Mouse (Mus musculus) cerebellum, adult 9-10 months (tissue): ENCODE data around the gene Cdk15.

Experiments
- DNase-seq: peaks from one replicate; pipeline ENCODE4 v3.0.0; 2022

The Cdk15 gene

GRCm38 (mm10) chr1:59256751-59257231 is at the start of gene Cdk15:
Gene Cdk15 (plus strand): TSS chr1:59256906.
- no peak for DNase-seq

- no peak for DNase-seq
Measured at GRCm38 (mm10) chr1:59208331-59208730, 48.4 kb upstream of the Cdk15 start.

DNA sequence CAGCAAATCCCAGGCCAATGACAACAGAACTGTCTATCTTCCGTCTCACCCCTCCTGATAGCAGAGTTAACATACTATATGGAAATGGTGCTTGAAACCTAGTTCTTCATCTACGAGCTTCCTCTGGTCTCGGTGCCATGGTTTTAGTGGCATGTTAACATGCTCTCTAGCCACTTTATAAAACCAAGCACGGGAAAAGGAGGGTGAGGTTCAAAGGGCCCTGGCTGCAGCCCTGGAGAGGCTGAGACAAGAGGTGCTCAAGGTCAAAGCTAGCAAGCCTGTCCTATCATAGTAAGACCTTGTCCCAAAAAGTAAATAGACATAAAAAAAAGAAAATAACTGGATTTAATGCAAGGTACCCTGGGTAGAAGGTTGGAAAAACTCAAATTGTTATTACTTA is 45.1 kb upstream of the Cdk15 start:
- no peak for DNase-seq

DNA sequence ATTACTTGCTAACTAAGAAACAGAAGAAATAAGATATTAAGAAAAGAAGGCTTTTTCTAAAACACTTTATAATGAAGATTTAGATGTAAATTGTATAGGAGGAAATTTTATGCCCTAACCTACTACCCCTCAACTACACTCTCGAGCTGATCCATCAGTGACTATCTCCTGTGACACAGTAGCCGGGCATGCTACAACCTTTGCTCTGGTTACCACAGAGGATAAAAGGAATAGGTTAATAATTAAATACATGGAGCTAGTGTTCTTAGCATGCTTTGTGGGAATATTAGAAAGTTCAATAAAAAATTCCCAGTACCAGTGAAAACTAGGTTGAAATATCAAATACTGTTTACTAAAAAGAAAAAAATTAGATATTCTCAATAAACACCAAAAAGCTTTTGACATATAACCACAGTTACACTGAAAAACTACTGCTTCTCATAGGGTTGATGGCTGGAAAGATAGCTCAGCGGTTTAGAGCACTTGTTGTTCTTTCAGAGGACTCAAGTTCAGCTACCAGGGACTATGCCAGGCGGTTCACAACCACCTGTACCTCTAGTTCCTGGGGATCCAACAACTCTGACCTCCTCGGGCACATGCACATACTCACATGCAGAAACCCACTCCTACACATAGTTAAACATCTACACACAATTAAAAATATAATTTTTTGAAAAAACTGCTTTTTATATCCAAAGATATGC is 44.5 kb upstream of the Cdk15 start:
- peak; percentile 44 for DNase-seq

DNA sequence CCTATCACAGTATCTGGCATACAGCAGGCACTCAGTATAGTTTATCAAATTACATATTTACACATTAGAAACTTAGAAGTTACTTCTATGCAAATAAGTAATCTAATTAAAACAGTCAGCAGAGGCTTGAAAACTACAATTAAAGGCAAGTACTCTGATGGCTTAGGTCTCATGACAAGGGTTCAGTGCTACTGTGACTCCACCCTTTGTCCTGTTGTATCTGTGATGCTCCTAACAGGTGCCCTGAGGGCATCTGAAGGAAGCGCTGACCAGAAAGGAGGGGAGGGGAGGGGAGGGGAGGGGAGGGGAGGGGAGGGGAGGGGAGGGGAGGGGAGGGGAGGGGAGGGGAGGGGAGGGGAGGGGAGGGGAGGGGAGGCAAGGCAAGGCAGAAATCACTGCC is 43.8 kb upstream of the Cdk15 start:
- DNase-seq, result no peak

DNA sequence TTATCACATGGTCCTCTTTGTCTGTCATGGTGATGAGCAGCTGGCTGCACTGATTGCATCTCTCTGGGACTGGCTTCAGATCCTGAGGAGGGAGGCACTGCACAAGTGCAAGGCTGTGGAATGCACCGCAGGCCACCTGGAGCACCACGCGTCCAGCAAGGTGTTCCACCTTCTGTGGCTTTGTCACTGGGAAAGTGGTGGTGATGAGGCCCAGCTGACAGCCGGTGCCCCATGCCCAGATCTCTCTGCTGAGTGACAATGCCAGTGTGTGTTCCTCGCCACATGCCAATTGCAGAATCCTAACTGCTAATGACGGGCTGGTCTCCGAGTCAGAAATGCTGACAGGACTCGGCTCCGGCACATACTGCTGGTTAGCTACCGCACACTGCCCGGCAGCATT is 41.3 kb upstream of the Cdk15 start:
- peak; percentile 94 for DNase-seq

DNA sequence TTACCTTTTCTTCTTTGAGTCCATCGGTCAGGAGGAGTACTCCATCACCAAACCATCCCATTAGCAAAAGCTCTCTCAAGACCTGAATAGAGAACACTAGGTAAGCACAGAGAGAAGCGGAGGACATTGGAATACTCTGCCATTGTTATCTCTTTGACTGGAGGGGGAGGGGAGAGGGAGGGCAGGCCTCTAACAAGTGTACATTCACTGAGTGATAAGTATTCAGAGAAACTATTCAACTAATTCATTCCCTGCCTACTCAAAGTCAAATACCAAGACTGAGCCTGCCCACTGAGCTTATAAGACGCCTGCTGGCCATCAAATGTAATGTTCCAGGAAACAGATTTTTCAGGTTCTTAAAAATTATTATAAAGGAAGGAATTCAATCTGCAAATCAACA is 36.3 kb upstream of the Cdk15 start:
- peak; percentile 43 for DNase-seq

DNA sequence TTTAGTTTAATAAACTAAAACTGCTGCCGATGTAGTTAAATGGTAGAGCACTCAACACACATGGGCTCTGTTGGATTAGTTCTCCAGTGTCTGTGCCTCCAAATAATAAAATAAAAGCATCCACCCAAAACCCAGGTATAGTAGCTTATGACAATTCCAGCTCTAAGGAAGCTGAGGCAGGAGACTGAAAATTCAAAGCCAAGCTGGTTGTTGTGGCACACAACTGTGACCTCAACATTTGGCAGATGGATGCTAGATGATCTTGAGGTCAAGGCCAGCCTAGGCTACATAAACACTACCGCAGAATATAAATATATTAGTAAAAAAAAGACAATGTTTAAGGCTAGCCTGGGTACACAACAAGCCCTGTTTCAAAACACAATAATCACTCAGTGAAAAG is 35.1 kb upstream of the Cdk15 start:
- peak; percentile 69 for DNase-seq

DNA sequence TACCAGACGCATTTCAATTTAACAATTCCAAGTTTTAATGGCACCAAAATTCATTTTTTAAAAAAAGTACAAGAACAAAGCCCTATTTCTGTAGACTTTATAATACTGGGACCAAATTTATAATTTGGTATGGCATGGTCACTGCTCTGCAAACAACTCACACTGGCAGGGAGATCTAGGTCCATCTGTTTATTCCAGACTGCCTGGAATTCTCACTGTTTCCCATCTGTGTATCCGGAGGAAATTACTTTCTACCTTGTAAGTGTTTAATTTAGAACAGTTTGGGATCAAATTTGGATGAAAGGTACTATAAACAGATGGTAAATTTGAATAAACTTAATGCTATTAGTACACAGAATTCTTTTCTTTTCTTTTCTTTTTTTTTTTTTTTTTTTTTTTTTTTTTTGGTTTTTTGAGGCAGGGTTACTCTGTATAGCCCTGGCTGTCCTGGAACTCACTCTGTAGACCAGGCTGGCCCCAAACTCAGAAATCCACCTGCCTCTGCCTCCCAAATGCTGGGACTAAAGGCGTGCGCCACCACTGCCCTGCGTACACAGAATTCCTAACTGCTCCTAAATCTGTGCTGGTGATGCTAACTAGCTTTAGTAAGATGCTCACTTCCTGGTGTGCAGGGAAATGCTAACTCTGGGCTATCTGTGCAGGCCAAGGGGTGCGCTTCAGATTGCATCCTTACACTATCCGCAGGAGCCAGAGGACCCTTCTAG is 34.4 kb upstream of the Cdk15 start:
- peak; percentile 97 for DNase-seq

GRCm38 (mm10) chr1:59228552-59228951 is 28.2 kb upstream of the Cdk15 start:
- DNase-seq, result peak; percentile 40

DNA sequence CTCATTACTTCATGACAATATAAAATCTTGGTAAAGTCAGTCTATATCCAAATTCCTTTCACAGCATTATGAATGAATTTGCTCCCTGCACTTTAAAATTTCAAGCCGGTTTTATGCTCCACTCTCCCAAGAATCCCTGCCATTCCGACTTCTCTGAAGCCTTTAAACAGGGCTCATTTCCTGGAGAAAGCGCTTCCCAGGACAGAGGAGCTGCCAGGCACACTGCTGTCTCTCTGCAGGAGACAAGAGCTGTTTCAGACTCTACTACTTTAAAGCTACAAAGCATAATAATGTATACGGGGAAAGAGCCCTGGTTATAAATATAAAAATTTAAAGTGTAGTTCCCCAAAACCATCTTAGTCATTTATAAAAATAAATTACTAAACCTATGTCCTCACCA is 27.5 kb upstream of the Cdk15 start:
- DNase-seq, result peak; percentile 85

GRCm38 (mm10) chr1:59236856-59237441 is 19.8 kb upstream of the Cdk15 start, which contains the start of gene Als2:
Gene Als2 (minus strand): TSS chr1:59237231.
- peak; percentile 98 for DNase-seq

DNA sequence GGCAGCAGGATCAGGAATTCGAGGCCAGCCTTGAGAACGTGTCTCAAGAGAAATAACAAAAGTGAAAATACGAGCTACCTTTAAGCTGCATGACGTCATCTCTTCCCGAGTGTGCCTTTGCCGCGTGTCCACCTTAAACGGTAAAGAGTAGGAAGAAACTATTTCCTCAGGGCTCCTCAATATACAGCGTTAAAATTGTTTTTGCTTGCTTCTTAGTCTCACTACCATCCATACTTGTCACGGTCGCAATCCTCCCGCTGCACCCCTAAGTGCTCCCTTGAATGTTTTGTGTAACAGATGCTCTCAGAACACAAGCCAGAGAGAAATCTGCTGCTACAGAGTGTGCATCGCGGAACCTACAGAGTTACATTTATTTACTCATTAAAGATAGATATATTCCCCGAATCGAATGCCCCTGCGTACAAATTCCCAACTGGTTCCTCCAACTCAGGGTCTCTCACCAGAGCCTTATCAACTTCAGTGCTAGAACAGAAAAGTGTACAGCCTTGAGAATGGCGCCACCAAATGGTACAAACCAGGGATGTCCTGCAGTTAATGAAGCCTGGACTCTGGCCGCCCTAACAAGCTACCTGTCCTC is 19.0 kb upstream of the Cdk15 start:
- DNase-seq, result peak; percentile 92

- DNase-seq, result no peak
Measured at GRCm38 (mm10) chr1:59243770-59244169, 12.9 kb upstream of the Cdk15 start.

- peak; percentile 81 for DNase-seq
Measured at GRCm38 (mm10) chr1:59247602-59248001, 9.1 kb upstream of the Cdk15 start.

DNA sequence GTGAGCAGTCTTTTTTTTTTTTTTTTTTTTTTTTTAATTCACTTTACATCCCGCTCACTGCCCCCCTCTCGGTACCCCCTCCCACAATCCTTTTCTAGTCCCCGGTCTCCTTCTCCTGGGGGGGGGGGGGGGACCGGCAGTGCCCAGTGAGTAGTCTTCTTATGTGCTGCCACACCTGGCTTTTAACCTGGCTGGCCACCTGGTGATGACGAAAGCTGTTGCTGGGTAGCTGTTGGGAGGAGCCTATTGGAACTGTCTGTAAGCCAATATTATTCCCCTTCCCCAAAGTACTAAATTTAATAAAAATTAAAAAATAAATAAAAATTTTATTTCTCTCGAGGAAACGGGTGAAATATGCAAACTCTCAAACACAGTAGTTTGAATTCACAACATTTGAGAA is 3.9 kb upstream of the Cdk15 start:
- DNase-seq, result peak; percentile 71

DNA sequence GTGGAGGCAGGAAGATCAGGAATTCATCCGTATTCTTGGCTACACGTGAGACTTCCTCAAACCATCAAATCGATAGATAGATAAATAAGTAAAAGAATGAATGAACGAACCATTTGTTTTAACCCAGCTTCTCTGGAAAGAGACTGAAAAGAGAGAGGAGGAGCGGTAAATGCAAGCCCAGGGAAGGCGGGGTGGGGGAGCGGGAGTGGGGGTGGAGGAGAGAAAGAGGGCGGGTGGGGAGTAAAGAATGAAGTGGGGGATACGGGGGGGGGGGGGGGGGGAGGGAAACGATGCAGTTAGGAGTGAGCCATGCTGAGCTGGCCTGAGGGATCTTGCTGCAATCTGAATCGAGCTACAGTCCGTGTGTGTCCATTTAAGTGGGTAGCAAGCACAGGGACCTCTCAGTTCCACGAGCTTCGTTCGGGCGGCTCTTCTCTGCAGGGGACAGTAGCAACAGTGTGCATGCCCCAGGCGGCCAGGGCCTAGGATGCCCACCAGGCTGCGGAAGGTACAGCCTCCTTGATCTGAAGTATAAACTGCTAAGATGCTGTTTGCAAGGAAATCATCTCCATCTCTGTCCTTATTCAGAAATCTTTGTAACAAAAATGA is 3.3 kb upstream of the Cdk15 start:
- peak; percentile 34 for DNase-seq

DNA sequence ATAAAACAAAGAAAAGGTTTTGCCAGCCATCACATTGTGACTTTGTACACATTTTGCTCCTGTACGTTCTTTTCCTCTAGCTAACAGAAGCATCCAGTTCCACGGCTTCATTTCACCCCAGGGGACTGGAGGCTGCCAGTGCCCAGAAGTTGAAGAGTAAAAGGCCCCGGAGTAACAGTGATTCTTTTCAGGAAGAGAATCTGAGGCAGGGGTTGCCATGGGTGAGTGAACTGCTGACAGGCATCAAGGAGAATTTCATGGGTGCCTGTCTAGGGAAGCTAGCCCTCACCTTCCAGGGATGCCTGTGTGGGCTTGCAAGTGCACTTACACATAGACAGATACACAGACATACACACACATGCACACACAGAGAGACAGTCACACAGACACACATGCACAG is 1.0 kb downstream of the Cdk15 start:
- DNase-seq, result no peak

GRCm38 (mm10) chr1:59268931-59269330 is 12.2 kb downstream of the Cdk15 start:
- no peak for DNase-seq

DNA sequence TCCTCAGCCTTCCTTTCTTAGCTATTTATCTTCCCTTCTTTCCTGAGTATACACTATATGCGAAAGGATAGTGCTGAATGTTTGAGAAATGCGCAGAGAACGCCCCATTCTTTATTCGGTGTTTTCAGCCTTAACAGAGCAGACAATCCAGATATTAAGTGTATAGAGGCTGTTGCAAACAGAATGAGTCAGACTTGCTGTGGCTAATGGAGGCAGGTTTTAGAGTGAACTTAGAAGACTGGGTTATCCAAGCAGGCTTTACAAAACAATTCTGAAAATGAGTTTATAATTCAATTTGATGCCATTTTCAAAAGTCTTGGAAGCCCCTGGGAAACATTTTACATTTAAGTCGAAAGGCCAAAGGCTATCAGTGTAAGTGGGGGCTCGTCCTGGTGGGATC is 12.8 kb downstream of the Cdk15 start:
- no peak for DNase-seq

DNA sequence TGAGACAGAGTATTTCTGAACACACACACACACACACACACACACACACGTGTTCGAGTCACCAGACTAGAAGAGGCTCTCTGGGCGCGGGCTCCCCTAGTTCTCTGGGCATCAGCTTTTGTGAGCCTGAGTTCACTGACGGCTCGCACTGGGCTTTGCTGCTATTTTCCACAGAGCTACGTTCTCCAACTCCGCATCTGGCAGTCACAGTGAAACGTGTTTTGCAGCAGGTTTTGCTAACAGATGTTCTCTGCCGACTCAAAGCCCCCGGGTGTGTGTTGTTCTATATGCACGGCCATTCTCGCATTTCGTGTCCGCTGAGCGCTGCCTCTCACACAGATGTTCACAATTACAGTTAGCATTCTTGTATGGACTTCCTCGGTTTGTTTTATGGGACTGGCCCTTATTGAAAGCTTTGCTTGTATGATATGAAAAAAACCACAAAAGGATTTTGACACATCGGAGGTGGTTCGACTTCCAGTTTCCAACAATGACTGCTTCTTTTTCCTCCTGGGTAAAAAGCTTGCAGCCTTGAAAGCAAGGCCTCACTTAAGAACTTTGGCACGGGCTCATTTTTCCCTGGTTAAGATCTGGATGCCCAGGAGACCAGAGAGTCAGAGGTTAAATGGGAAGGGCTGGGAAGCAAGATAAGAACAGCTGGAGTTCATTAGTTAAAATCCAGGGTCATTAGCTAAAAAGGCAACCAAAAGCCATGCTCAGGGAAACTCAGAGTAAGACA is 13.4 kb downstream of the Cdk15 start:
- DNase-seq, result no peak

DNA sequence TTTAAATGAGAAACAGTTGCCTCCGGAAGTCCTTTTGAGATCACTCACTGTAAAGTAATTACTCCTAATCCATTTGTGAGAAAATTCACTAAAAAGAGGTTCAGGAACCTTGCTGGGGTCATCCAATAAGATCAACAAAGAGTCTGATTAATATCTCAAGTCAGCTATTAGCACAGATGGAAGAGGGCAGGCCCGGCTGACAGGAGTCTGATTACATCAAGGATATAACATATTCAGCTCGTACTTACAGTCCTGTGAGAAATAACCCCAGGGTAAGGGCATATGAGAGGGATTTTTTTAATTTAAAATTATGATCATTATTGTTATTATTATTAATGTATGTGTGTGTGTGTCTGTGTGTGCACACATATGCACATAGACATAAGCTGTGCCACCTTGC is 15.5 kb downstream of the Cdk15 start:
- no peak for DNase-seq
